9 mouse cellular contexts compared by ENCODE assay signal in genomic region chr6:72346261-72346660, GRCm38 (mm10). TPM values are rescaled to one million over a fixed set of nuclear protein-coding genes. Genes with fewer than 3 reads are reported as not detected.
A peak's percentile ranks its signal among the peaks of the same experiment; 100 is the strongest.
DNase-seq lines count a peak whose midpoint lies in the region; ATAC-seq and TF ChIP-seq lines count a peak whose summit lies in the region.
"Had no signal": no experiment of that assay in that cellular context is flagged by ENCODE, and none has a peak within 500 bp of the region (broad histone marks: within the 10 kb centered on the region; RNA-seq: fewer than 3 reads in every experiment).

No protein-coding gene starts in this region.

- no peaks in the 10 kb centered on the region for H3K27me3 ChIP-seq in liver, adult 2 months (ENCODE audit: control insufficient read depth, insufficient read depth, low read length)
- H3K27me3 ChIP-seq in liver, embryonic 11.5 days (replicated peaks; ENCODE audit: control insufficient read depth, insufficient read depth, low read length): no peaks in the 10 kb centered on the region
- no peaks in the 10 kb centered on the region for H3K27me3 ChIP-seq in thymus, adult 2 months (ENCODE audit: control insufficient read depth, insufficient read depth, low read length)
- H3K27me3 ChIP-seq in intestine, embryonic 16.5 days (replicated peaks; ENCODE audit: control insufficient read depth, insufficient read depth, low read length): no peaks in the 10 kb centered on the region

- peak overlapping the region; percentile 19; the same call in 1 of the 2 replicates for H3K4me3 ChIP-seq in liver, adult 2 months (ENCODE audit: insufficient read depth, low read depth, low read length)
- H3K4me3 ChIP-seq in liver, embryonic 11.5 days (ENCODE audit: low read depth, low read length): peak overlapping the region; percentile 78; the same call in 1 of the 2 replicates
- no peak overlapping the region for H3K4me3 ChIP-seq in thymus, adult 2 months (ENCODE audit: control insufficient read depth, insufficient read depth, low read length)
- H3K4me3 ChIP-seq in intestine, embryonic 16.5 days (ENCODE audit: low read length): no peak overlapping the region

- peak overlapping the region; percentile 97 for H3K4me2 ChIP-seq in liver, embryonic 11.5 days
- H3K4me2 ChIP-seq in intestine, embryonic 16.5 days (ENCODE audit: low read depth, low read length): no peak overlapping the region

- H3K9ac ChIP-seq in liver, adult 2 months (ENCODE audit: low read depth, low read length): no peak overlapping the region
- H3K9ac ChIP-seq in liver, embryonic 11.5 days (ENCODE audit: low read depth, low read length): no peak overlapping the region
- no peak overlapping the region for H3K9ac ChIP-seq in intestine, embryonic 16.5 days (ENCODE audit: low read depth, low read length)

- 34% methylated on average over 4 of the region's 4 CpGs for WGBS in liver, adult 2 months
- 76% methylated on average over 4 of the region's 4 CpGs for WGBS in liver, embryonic 11.5 days
- 90% methylated on average over 4 of the region's 4 CpGs for WGBS in thymus, adult 2 months
- 88% methylated on average over 4 of the region's 4 CpGs for WGBS in intestine, embryonic 16.5 days

- DNase-seq in CD4-positive, CD25-positive, alpha-beta regulatory T cell, adult 2 months (ENCODE audit: low read depth, low spot score): peak; percentile 27
- DNase-seq in liver, adult 2 months (ENCODE audit: extremely low read depth, low read depth, low spot score): no peak
- no peak for DNase-seq in liver
- DNase-seq in liver, embryonic 11.5 days (ENCODE audit: low spot score): no peak
- DNase-seq in naive thymus-derived CD4-positive, alpha-beta T cell, adult 2 months (ENCODE audit: low read depth): peak; percentile 34
- DNase-seq in thymus, adult 2 months: no peak

- peaks cover 23% of the 10 kb centered on the region; the same call in 1 of the 2 replicates for H3K79me2 ChIP-seq in liver, adult 2 months (ENCODE audit: control insufficient read depth, insufficient read depth, low read length)

- ATAC-seq in CD4-positive, CD25-positive, alpha-beta regulatory T cell, adult 4 months: no peak
- no peak for ATAC-seq in liver, embryonic 11.5 days (replicated peaks; ENCODE audit: low FRiP score)
- no peak for ATAC-seq in intestine, embryonic 16.5 days

- peaks cover 20% of the 10 kb centered on the region for H3K4me1 ChIP-seq in liver, adult 2 months (ENCODE audit: control insufficient read depth, insufficient read depth, low read length)
- peaks cover 33% of the 10 kb centered on the region for H3K4me1 ChIP-seq in liver, embryonic 11.5 days (replicated peaks; ENCODE audit: control insufficient read depth, insufficient read depth, low read length)
- peaks cover 4% of the 10 kb centered on the region for H3K4me1 ChIP-seq in thymus, adult 2 months (replicated peaks; ENCODE audit: control insufficient read depth, insufficient read depth, low read length)
- peaks cover 22% of the 10 kb centered on the region for H3K4me1 ChIP-seq in intestine, embryonic 16.5 days (ENCODE audit: control insufficient read depth, insufficient read depth, low read length)

- TF ChIP-seq CTCF in liver, adult 2 months (IDR thresholded peaks at IDR 0.05; ENCODE audit: low read depth, low read length): no peak
- TF ChIP-seq CTCF in thymus, adult 2 months (IDR thresholded peaks at IDR 0.05; ENCODE audit: borderline replicate concordance, control insufficient read depth, extremely low read depth, insufficient read depth, low read length, poor library complexity): no peak

- no peaks in the 10 kb centered on the region for H3K9me3 ChIP-seq in liver, embryonic 11.5 days (ENCODE audit: control insufficient read depth, low read length)
- H3K9me3 ChIP-seq in intestine, embryonic 16.5 days (ENCODE audit: control insufficient read depth, low read length): no peaks in the 10 kb centered on the region
- H3K9me3 ChIP-seq: forebrain, embryonic 10.5 days had no signal

- no peak overlapping the region for H3K27ac ChIP-seq in liver, adult 2 months (replicated peaks; ENCODE audit: insufficient read depth, low read depth, low read length)
- 0 out of 2 replicates have a peak overlapping the region, but pooled peaks have one; percentile 35 for H3K27ac ChIP-seq in liver, embryonic 11.5 days (ENCODE audit: low read depth, low read length)
- no peak overlapping the region for H3K27ac ChIP-seq in thymus, adult 2 months (ENCODE audit: control insufficient read depth, insufficient read depth, low read length)
- H3K27ac ChIP-seq in intestine, embryonic 16.5 days (ENCODE audit: low read length): no peak overlapping the region

- H3K36me3 ChIP-seq in liver, adult 2 months (ENCODE audit: control insufficient read depth, insufficient read depth, low read length): peaks cover 8% of the 10 kb centered on the region
- H3K36me3 ChIP-seq in liver, embryonic 11.5 days (ENCODE audit: control insufficient read depth, insufficient read depth, low read length): peaks cover 10% of the 10 kb centered on the region
- H3K36me3 ChIP-seq in thymus, adult 2 months (ENCODE audit: control insufficient read depth, insufficient read depth, low read length): peaks cover 18% of the 10 kb centered on the region
- H3K36me3 ChIP-seq in intestine, embryonic 16.5 days (ENCODE audit: control insufficient read depth, insufficient read depth, low read length): peaks cover 8% of the 10 kb centered on the region; the same call in 1 of the 2 replicates

- TF ChIP-seq POLR2A in liver, adult 2 months (IDR thresholded peaks at IDR 0.05; ENCODE audit: extremely low read depth, insufficient read depth, low read length): no peak
- no peak for TF ChIP-seq POLR2A in thymus, adult 2 months (IDR thresholded peaks at IDR 0.05; ENCODE audit: control insufficient read depth, extremely low read depth, insufficient read depth, low read length, poor library complexity)

RNA-seq across cellular contexts. Expression of gene 0610030E20Rik, which starts 0.9 kb away (rescaled TPM):
- polyA plus RNA-seq in CD4-positive, CD25-positive, alpha-beta regulatory T cell, adult 4 months (2017; shearing (Covaris generic)): 10 to 100 TPM; 17.7 to 18.4 TPM
- 10.2 and 14.2 TPM in 2 replicates for total RNA-seq in liver, adult 2 months (2014; rRNA removed)
- 17.5 and 18.5 TPM in 2 replicates for polyA plus RNA-seq in liver, adult 2 months (2012; rRNA removed)
- 17.1 and 19.4 TPM in 2 replicates for polyA plus RNA-seq in liver, embryonic 11.5 days (2014; fragmentation: Nextera tagmentation; extraction: Ambion mirVana)
- polyA plus RNA-seq in thymus, adult 2 months (2012; rRNA removed): 42.2 and 42.3 TPM in 2 replicates
- polyA plus RNA-seq in intestine, embryonic 16.5 days (2015; fragmentation: Nextera tagmentation; extraction: Ambion mirVana): 27.6 and 27.7 TPM in 2 replicates

RNA-seq across cellular contexts. Expression of gene Usp39, which starts 1.3 kb away (rescaled TPM):
- 10 to 100 TPM; 19.2 to 19.7 TPM for polyA plus RNA-seq in CD4-positive, CD25-positive, alpha-beta regulatory T cell, adult 4 months (2017; shearing (Covaris generic))
- 15.2 TPM in 2 replicates for total RNA-seq in liver, adult 2 months (2014; rRNA removed)
- 10.5 and 11.9 TPM in 2 replicates for polyA plus RNA-seq in liver, adult 2 months (2012; rRNA removed)
- polyA plus RNA-seq in liver, embryonic 11.5 days (2014; fragmentation: Nextera tagmentation; extraction: Ambion mirVana): 91.6 and 100 TPM in 2 replicates
- polyA plus RNA-seq in thymus, adult 2 months (2012; rRNA removed): 35.6 and 40.3 TPM in 2 replicates
- 30.0 and 33.0 TPM in 2 replicates for polyA plus RNA-seq in intestine, embryonic 16.5 days (2015; fragmentation: Nextera tagmentation; extraction: Ambion mirVana)

RNA-seq across cellular contexts. Expression of gene Tmem150a, which starts 9.0 kb away (rescaled TPM):
- 1 to 10 TPM in 1 of 2 experiments, under 1 TPM in 1; 0.57 to 1.6 TPM for polyA plus RNA-seq in CD4-positive, CD25-positive, alpha-beta regulatory T cell, adult 4 months (2017; shearing (Covaris generic))
- 62.9 and 78.9 TPM in 2 replicates for total RNA-seq in liver, adult 2 months (2014; rRNA removed)
- 202 and 244 TPM in 2 replicates for polyA plus RNA-seq in liver, adult 2 months (2012; rRNA removed)
- polyA plus RNA-seq in liver, embryonic 11.5 days (2014; fragmentation: Nextera tagmentation; extraction: Ambion mirVana): 39.5 and 40.3 TPM in 2 replicates
- polyA plus RNA-seq in thymus, adult 2 months (2012; rRNA removed): 14.4 and 19.4 TPM in 2 replicates
- polyA plus RNA-seq in intestine, embryonic 16.5 days (2015; fragmentation: Nextera tagmentation; extraction: Ambion mirVana): 16.4 and 18.0 TPM in 2 replicates

RNA-seq across cellular contexts. Expression of gene Rnf181, which starts 20.5 kb away (rescaled TPM):
- polyA plus RNA-seq in CD4-positive, CD25-positive, alpha-beta regulatory T cell, adult 4 months (2017; shearing (Covaris generic)): 100 to 1,000 TPM; 141 to 148 TPM
- 58.1 and 62.6 TPM in 2 replicates for total RNA-seq in liver, adult 2 months (2014; rRNA removed)
- 66.4 and 75.2 TPM in 2 replicates for polyA plus RNA-seq in liver, adult 2 months (2012; rRNA removed)
- polyA plus RNA-seq in liver, embryonic 11.5 days (2014; fragmentation: Nextera tagmentation; extraction: Ambion mirVana): 106 and 112 TPM in 2 replicates
- polyA plus RNA-seq in thymus, adult 2 months (2012; rRNA removed): 90.7 and 98.9 TPM in 2 replicates
- polyA plus RNA-seq in intestine, embryonic 16.5 days (2015; fragmentation: Nextera tagmentation; extraction: Ambion mirVana): 159 and 162 TPM in 2 replicates

RNA-seq across cellular contexts. Expression of gene Vamp5, which starts 34.0 kb away (rescaled TPM):
- 10 to 100 TPM; 66.7 to 70.3 TPM for polyA plus RNA-seq in CD4-positive, CD25-positive, alpha-beta regulatory T cell, adult 4 months (2017; shearing (Covaris generic))
- 18.9 and 20.5 TPM in 2 replicates for total RNA-seq in liver, adult 2 months (2014; rRNA removed)
- polyA plus RNA-seq in liver, adult 2 months (2012; rRNA removed): 18.3 and 18.5 TPM in 2 replicates
- 164 and 181 TPM in 2 replicates for polyA plus RNA-seq in liver, embryonic 11.5 days (2014; fragmentation: Nextera tagmentation; extraction: Ambion mirVana)
- polyA plus RNA-seq in thymus, adult 2 months (2012; rRNA removed): 18.2 and 24.0 TPM in 2 replicates
- 17.3 and 17.8 TPM in 2 replicates for polyA plus RNA-seq in intestine, embryonic 16.5 days (2015; fragmentation: Nextera tagmentation; extraction: Ambion mirVana)

Comparison
In these comparisons a context has a peak if more than half of its experiments do, and no peak if none do; other contexts are left out.
1. DNase-seq: peak in CD4-positive, CD25-positive, alpha-beta regulatory T cell, adult 2 months (single experiment) and naive thymus-derived CD4-positive, alpha-beta T cell, adult 2 months (single experiment); none in liver, adult 2 months (single experiment), liver (single experiment), liver, embryonic 11.5 days (single experiment) and thymus, adult 2 months (single experiment).
2. H3K4me3 ChIP-seq: peak in liver, adult 2 months (single experiment) and liver, embryonic 11.5 days (single experiment); none in thymus, adult 2 months (single experiment) and intestine, embryonic 16.5 days (single experiment).